Mouse (Mus musculus) embryonic fibroblast, embryonic 13.5 days (primary cell): ENCODE measurements around the gene Sin3a.

Source experiments
- CTCF ChIP-seq: IDR thresholded peaks from 2 replicates; pipeline ENCODE4 v1.5.1; 2011; ENCODE audit warnings: mild to moderate bottlenecking, control low read depth, low read length, moderate library complexity, borderline replicate concordance; ENCODE audit not compliant: insufficient read depth
- POLR2A ChIP-seq: IDR thresholded peaks from 2 replicates; pipeline ENCODE4 v1.6.1; 2011; ENCODE audit warnings: low read depth, mild to moderate bottlenecking, control low read depth, low read length, moderate library complexity

DNA sequence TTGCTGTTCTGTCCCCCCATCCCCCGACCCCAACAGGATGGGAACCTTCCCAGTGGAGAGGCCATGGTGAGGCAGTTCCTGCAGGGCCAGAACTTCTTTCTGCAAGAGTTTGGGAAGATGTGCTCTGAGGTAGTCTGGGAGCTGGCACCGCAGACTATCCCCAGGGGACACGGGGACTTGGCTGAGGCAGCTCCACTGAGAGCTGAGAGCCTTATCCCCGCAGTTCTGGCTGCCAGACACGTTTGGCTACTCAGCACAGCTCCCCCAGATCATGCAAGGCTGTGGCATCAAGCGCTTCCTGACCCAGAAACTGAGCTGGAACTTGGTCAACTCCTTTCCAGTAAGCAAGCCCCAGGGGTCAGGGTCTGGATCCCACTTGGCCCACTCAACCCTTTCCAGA is 65.4 kb downstream of the Sin3a start:
- TF ChIP-seq POLR2A = no peak
- no peak for TF ChIP-seq CTCF
